Mouse (Mus musculus): Measurements from ENCODE around the gene Telo2.

DNA sequence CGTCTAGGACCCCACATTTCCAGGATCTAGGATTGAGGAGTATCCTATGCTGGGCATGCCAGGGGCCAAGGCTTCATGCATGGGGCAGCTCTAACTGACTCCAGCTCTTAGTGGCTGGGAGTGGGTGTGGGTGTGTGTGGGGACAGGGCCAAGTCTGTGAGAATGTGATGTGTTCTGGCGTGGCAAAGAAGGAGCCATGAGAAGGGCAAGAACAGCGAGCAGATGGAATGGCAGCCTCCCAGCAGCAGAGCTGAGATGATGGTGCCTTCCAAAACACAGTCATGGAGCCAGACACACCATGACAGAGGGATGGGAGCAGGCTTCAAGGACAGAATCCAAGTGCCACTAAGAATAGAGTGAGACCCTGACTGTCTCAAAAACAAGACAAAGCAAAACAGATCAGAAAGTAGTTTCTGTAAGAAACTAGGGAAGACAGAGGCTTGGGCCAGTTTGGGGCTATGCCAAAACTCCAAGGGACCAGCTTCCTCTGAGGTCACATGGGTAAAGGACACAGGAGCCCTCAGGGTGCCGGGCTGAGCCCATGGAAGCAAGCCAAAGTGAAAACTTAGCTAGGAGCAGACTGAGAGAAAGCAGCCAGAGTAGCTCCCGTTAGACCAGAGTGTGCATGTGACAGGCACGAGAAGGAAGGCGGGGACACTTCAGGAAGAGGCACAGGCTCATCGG is 3.9 kb downstream of the Telo2 start:
- no peak for TF ChIP-seq CTCF (IDR thresholded peaks at IDR 0.05; ENCODE audit: low read depth)
- no peak for TF ChIP-seq EP300 (IDR thresholded peaks at IDR 0.05; ENCODE audit: low read depth)

Data from liver, embryonic 14.5 days (tissue).